Mouse (Mus musculus): ENCODE data around the gene Olfr273.
"Not testable (repeated sequence)": the region's sequence is repeated elsewhere in the genome, so short reads cannot be mapped to it uniquely, and the experiment has no call there.

The Olfr273 gene

DNA sequence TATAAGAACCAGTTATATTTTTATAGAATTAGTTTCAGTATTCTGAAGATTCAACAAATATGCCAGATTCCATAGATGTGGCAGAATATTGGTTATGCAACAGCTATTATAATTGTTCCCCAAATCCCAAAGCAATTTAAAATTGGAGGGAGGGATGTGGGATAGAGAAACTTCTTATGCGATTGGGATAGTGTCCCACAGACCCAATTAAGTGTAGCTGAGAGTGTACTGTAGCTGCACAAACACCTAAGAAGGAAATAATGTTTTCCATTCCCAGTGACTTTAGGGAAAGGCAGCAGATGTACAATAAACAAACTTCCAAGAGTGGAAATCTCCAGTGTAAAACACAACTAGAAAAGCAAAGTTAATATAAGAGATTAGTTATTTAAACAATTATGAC is at the start of gene Olfr273:
Gene Olfr273, minus strand, starts transcription at position 101 of the 400 bp plus-strand sequence.
- no peak for DNase-seq (ENCODE audit: low spot score)

GRCm38 (mm10) chr4:52864156-52864555 is 5.1 kb upstream of the Olfr273 start:
- DNase-seq (ENCODE audit: low spot score) = no peak

DNA sequence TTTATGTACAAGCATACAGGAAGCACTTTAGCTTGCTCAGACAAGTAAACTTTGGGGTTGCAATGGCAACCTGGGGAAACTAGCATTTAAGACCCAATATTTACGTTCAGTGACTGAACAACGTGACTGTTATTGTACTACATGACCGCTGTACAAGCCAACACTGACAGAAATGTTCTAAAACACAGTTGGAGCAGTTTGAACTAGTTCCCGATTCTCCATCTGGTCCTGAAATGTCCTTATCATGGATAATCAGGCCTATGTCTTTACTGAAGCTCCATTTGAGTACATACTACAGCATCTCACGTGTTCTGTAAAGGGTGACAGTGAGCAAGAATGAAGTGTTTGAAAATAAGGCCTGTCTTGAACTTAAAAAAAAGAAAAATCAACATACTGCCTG is 9.4 kb downstream of the Olfr273 start:
- DNase-seq (ENCODE audit: low spot score) = no peak

GRCm38 (mm10) chr4:52849039-52849635 is 9.9 kb downstream of the Olfr273 start:
- DNase-seq (ENCODE audit: low spot score) = no peak

- DNase-seq (ENCODE audit: low spot score) = not testable (repeated sequence)
Measured at GRCm38 (mm10) chr4:52845411-52845810, 13.6 kb downstream of the Olfr273 start.

DNA sequence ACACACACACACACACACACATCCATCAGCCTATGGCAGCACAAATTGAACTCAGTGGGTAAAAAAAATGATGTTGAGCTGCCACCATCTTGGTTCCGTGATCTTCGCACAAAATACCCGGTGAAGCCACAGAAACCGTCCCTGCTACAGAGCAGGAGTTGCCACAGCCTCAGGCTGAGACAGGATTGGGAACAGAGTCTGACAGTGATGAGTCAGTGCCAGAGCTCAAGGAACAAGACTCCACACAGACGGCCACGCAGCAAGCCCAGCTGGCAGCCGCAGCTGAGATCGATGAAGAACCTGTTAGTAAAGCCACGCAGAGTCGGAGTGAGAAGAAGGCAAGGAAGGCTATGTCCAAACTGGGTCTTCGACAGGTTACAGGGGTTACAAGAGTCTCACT is 37.7 kb downstream of the Olfr273 start:
- DNase-seq (ENCODE audit: low spot score) = no peak

DNA sequence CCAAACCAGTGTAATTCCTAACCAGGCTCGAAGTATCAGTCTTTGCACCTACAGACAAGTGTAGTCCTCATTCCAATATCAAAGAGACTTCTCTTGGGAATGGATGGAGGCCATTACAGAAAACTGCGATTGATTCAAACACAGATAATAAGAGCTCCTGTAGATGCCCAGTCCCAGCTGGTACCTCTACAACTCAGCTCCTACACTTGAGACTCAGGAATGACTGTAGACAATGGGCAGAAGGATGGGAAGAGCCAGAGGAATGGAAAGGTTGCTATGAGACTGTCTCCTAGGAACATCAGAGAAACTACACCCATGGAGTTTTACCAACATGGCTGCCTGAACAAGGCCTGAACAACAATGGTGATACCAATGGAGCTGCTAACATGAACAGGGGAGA is 44.7 kb downstream of the Olfr273 start, which contains the start of gene Olfr275:
Gene Olfr275, plus strand, starts transcription at position 301 of the 400 bp plus-strand sequence.
- DNase-seq (ENCODE audit: low spot score) = no peak

GRCm38 (mm10) chr4:52811871-52812270 is 47.2 kb downstream of the Olfr273 start:
- no peak for DNase-seq (ENCODE audit: low spot score)

All from urinary bladder, postnatal 25 days (tissue).